Mouse (Mus musculus) lung, postnatal 25 days (tissue): ENCODE data around the gene Mmp25.
A peak's percentile ranks its signal among the peaks of the same experiment; 100 is the strongest.

Experiments
- DNase-seq: peaks from one replicate; pipeline ENCODE4 v3.0.0; 2022; ENCODE audit warnings: low spot score

Gene Mmp25

DNA sequence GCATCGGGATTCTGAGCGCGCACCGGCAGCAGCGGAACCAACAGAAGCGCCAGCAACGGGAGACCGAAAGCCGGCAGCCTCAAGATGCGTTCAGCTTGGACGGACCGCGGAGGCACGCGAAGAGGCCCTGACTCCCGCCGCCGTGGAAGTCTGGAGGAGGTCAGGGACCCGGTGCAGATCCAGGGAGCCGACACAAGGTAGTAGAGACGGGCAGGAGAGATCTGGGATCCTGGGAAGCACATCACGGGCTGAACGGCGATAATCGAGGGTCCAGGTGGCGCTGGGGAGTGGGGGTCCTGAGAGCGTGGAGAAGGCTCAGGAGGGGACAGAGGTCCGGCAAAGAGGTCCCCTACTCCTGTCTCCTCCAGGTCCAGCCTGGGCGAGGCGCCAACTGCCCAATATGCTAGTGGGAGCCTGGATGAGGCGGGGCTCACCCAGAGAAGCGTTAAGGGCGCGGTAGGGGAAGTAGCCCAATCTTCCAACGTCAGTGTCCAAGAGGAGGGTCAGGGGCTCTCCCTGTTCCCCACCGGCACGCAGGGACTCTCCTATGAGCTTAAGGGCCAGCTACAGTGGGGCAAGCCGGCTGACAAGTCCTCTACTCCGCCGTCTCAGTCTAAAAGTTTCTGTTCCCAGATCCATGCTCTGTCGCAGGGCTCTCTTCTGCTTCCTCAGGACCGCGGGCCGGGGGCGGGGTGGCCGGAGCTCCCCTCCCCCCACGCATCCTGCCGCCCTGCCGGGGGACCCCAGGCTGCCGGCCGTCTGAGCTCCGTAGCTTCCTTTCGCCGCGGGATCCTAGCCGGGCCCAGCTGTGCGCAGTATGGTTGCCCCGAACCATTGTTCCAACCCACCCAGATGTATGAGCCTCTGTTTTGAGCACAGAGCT lies at the start of gene Mmp25:
Gene Mmp25 (minus strand): TSS at position 665 of the 883 bp plus-strand sequence.
- DNase-seq, result no peak

DNA sequence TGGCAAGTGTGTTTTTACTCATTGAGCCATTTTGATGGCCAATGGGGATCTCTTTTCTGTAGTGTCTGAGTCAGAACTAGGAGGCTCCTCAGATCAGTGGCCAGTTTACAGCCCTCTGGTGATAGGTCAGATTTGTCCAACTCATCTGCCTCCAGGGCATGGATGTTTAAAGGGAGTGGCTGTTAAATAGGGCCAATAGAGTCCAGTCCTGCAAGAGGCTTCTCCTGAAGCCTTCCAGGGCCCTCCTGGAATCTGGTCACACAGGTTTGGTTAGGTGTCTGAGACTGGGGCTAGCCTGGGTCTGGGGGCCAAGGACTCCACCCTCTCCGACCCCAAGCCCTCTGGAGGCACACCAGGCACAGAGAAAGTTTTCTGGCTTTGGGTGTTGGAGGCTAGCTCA lies 49.4 kb upstream of the Mmp25 start:
- no peak for DNase-seq

DNA sequence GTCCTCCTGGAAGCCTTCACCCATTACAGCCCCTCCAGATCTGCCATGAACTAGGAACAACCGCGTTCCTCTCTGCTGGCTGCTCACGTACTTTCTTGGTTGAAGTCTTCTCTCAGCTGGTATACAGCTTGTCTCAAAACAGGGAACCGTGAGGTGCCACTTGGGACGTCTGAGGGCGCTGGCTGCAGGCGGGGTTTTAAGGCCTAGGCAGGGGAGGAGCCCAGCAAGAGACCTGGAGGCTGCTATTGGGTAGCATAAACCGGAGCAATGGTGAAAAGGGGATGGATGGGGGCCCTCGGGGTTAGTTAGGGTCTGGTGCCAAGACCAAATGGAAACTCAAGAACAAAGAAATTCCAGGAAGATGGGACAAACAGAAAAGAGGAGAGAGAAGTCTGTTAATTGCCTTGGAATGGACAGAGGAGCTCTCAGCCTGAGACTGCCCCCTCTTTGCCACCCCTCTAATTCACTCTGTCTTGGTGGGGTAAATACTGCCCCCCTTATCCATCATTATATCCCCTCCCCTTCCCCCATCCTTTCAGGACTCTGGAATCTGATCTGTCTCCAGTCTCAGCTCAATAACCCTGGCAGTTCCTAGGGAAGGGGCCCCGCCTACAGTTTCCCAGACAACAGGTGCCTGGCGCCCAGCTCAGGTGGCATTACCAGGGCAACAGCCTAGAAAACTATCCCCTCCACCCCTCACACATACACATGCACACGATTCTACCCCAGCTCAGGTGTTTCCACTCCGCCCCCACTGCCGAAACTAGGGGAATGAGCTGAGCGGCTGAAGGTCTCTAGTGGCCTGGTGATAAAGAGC lies 39.0 kb upstream of the Mmp25 start, which contains the start of gene Cldn9:
Gene Cldn9 (minus strand): TSS at position 171 of the 817 bp plus-strand sequence.
- DNase-seq, result no peak

DNA sequence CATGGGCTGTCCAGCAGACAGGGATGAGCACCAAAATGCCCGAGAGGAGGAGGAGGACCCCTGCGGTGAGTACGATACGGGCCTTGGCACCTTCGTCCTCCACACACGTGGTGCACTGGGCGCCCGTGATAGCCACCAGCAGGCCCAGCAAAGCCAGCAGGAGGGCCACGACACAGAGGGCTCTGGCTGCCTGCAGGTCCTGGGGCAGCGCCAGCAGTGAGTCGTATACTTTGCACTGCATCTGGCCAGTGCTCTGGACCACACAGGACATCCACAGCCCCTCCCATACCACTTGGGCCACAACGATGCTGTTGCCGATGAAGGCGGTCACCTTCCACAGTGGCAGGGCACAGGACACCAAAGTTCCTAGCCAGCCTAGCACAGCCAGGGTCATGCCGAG lies 38.1 kb upstream of the Mmp25 start:
- DNase-seq, result no peak

DNA sequence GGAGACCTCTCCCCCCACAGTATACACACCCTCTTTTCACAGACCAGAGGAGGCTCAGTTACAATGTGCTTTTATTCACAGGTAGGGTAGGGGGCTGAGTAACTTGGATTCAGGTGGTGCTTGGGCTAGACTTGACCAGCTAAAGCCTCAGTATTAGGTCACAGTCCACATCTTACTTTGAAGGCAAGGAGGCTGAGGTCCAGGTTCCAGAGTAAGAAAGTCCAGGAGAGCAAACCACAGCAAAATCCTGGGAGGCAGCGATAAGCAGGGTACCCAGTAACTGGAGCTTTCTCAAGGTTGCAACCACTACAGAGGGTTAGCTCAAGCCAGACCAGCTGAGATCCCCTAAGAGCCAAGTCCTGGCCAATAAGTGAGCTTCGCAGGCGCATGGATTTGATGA lies 37.5 kb upstream of the Mmp25 start:
- no peak for DNase-seq

DNA sequence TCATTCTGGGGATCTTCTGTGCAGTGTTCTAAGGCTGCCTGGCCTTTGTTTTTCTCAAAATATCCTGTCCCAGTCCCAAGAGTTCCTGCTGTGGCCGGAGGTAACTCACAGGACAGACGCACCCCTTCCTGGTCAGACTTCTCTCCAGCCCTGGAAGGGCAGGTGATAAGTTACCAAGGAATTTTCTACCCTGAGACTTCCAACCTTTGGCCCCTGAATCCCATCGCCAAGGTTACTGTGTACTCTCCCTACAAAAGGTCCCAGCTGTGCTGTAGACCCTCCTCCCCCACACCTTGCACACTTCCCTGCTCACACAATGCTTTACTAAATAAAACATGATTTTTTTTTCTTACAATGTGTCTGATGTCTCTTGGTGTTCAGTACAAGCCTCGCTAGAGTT lies 37.0 kb upstream of the Mmp25 start:
- DNase-seq, result no peak

DNA sequence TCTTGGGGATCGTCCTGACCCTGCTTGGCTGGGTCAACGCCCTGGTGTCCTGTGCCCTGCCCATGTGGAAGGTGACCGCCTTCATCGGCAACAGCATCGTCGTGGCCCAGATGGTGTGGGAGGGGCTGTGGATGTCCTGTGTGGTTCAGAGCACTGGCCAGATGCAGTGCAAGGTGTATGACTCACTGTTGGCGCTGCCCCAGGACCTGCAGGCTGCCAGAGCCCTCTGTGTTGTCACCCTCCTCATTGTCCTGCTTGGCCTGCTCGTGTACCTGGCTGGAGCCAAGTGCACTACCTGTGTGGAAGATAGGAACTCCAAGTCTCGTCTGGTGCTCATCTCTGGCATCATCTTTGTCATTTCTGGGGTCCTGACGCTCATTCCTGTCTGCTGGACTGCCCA lies 36.0 kb upstream of the Mmp25 start:
- DNase-seq, result no peak

DNA sequence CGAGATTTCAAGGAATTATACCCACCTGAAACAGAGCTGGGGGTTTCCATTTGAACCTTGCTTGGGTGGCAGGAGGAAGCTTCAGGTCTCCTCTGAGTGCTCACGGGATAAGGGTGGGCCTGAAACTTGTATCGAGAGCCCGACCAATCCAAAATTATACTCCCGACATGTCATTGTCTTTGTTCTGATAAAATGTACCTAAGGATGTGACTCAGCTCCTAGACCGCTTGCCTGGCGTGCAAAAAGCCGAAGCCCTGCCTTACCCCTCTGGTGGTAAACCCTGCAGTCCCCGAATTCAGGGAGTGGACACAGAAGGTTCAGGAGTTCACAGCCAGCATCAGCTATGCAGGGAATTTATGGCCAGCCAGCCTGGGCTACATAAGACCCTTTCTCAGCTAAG lies 35.3 kb upstream of the Mmp25 start:
- no peak for DNase-seq

DNA sequence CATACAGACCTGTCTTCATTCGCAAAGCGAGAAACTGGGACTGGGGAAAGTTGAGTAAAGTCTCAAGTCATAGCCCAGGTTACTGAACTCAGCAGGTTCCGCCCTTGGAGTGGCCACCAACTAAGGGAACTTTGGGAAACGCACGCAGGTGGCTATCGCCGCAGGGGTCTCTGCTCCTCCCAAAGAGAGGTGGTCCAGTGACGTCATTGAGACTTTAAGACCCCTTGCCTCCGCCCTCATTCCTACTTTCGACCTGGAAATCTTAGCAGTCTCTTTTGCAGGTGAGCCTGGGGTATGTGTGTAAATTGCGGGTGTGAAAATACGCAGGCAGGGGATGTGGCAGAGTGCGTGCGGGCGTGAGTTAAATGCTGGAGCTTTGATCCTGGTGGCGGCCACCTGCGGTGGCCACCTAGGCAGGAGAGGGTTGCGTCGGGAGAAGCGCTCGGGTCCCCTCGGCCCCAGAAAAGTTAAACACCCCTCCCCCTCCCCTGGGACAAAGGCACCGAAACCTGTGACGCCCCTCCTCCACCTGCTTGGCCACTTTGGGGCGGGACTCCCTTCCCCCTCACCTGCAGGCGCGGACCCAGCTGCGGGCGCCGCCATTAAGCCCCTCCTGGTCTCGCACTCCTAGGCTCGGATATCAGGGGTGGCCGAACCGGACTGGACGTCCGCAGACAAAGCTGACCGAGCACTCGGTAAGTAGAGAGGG lies 34.2 kb upstream of the Mmp25 start, which contains the start of gene Cldn6:
Gene Cldn6 (plus strand): TSS at position 123 of the 709 bp plus-strand sequence.
- DNase-seq, result no peak

DNA sequence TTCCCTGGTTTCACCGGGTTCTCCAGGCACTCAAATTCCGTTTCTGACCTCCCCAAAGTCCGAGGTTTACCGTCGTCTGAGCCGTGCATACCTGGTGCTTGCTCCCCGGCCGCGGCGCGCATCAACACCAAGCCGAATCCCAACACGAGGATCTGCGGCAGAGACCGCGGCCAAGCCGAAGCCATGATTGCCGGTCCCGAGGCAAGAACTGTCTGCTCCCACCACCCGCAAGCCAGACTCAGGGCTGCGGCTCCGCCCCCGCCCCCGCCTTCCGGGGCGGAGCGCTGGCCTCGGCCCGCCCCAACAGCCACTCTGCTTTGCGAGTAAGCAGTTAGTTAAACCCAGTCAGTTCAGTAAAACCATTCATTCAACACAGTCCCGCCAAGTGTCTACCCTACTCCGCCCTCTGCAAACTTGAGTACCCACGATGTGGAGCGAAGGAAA lies 32.2 kb upstream of the Mmp25 start, which contains the start of gene Tnfrsf12a:
Gene Tnfrsf12a (minus strand): TSS at position 233 of the 444 bp plus-strand sequence.
- DNase-seq, result peak; percentile 89

DNA sequence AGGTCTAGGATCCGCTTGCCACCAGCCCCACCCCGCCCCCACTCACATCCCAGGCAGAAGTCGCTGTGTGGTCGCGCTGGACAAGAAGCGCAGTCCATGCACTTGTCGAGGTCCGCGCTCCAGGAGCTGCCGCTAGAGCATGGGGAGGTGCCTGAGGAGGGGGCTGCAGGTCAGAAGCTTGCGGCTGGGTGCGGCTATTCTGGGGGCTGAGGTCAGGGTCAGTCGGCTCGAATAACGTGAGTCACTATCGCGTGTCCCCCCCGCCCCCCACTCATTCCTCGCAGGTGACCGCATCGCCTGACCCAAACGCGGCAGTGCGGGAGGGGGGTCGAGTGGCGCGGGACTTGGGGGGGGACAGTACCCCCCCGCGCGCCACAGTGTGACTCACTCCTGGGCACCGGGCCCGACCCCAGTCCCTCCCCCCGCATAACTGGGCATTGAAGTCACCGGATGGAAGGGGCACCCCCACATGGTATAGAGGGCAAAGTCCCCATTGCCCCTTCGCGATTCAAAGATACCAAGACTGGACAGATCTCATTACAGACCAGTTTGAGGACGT lies 31.5 kb upstream of the Mmp25 start:
- DNase-seq, result no peak

DNA sequence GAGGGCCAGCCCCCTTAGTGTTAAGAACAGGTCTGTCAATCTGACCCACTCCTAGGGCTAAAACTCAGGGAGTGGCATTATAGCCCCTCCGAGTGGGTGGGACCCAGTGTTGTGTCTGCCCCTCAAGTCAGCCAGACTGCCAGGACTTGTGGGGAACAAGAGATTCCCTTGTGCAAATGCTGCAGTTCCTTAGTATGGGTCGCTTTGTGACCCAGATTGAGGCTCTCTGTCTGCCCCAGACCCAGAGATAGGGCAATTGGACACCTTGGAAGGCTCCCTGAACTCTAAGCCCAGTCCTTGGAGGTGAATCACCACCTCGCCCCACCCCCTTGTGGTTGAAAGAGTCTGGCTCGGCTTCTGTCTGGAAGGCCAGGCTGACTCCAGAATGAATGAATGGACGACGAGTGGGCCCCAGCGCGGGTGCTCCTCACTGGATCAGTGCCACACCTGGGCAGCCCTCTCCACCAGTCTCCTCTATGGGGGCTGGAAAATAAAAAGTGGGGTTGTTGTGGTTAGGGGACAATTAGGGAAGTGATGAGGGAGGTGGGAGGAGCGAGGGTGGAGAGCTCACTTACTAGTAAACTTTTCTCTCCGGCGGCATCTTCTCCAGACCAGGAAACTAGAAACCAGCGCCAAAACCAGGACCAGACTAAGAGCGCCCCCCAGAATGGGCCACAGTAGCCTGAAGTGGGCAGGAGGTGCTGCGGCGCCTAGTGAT lies 30.6 kb upstream of the Mmp25 start:
- DNase-seq, result peak; percentile 48

DNA sequence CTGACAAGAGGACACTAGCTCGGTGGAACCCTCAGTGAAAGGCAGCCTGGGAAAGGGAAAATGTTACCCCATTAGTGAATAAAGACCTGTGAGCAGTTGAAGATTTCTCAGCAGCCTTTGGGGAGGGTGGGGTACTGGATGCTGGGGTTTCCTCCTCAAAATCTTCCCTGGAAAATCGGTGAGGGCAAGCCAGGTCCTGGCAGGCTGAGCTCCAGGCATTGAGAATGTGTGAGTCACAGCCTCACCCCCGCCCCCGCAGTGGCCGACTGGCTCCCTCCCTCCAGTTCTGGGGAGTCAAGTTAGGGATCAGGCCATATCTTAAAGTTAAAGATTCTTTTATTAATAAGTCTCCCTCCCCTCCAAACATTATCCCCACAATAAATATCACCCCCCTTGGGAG lies 30.1 kb upstream of the Mmp25 start:
- peak; percentile 48 for DNase-seq

DNA sequence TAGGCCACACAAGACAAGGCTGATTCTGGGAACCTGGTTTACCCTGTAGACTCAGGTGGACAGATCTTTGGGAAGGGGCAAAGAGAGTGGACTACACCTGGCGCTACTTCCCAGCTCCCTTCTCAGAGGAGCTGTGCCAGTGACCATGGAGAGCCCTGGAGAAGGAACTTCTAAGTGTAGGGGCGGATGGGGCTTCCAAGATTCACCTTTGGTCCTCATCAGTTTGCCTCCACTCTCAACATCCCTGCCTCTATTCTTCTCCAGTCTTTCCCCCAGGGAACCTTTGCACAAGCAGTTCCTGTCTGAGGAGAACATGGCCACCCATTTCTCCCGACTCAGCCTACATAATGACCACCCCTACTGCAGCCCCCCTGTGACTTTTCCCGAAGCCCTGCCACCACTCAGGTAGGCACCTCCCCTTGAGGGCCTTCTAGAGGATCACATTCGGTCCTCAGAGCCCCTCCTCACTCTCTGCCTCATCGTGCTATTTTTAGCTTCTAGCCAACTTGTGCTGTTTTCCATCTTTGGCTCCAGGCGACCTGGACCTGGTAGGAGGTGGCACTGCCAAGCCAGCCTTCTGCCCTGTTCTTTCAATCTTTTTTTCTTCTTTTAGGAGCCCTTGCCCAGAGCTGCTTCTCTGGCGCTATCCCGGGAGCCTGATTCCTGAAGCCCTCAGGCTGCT lies 29.3 kb upstream of the Mmp25 start:
- no peak for DNase-seq

DNA sequence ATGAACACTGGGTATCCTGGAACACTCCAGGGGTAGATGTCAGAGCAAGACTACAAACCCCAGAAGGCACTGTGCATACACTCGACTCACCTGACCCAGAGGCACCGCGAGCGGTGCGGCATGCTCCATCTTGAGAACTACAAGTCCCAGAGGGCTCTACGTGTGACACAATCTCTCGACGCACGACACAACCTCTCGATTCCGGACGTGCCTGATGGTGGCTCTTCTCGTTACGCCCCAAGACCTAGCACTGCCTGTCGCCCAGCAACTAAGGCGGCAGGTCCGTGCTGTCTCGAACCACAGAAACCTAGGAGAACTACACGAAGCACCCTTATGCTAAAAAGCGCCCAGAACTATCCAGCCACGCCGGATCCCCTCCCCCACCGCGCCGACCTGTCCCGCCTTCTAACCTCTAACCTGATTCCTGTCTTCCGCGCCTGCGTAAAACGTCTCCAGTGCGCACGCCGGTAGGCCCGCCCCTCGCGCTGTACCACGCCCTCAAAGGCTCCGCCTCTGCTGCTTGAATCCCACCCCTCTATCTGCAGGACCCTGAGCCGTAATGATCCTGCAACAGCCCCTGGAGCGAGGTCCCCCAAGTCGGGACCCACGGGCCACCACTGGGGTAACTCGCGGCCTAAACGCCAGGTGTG lies 28.5 kb upstream of the Mmp25 start, which contains the start of the genes Hcfc1r1 and Thoc6:
Gene Hcfc1r1 (plus strand): TSS at position 173 of the 650 bp plus-strand sequence.
Gene Thoc6 (minus strand): TSS at position 459 of the 650 bp plus-strand sequence.
- peak; percentile 95 for DNase-seq

DNA sequence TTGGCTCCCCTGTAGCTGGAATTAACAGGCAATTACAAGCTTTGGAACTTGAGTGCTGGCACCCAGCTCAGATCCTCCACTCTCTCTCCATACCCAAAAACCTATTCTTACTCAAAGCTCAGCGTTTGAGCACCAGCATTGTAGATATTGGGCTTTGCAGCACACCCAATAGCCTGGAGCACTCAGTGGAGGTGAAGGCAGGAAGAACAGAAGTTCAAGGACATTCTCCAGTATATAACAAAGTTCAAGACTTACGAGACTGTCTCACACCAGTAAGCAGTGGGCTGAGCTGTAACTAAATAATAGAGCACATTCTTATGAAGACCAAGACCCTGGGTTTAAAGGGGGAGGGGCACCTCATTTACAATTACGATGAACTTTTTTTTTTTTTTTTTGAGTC lies 27.7 kb upstream of the Mmp25 start:
- DNase-seq, result no peak

DNA sequence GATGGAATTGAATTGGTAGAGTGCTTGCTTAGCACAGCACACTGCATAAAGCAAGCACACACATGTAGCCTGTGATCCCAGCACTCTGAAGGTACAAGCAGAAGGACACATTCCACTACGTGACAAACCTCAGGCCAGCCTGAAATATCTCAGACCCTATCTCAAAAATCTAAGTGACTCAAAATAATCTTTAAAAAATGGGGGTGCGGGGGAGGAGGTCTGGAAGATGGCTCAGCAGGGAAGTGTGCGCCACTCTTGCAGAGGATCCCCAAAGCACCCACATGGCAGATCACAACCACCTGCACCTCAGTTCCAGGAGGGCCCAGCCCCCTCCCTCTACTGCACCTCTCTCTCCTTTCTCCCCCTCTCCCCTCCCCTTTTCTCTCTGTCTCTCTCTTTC lies 26.4 kb upstream of the Mmp25 start:
- no peak for DNase-seq

DNA sequence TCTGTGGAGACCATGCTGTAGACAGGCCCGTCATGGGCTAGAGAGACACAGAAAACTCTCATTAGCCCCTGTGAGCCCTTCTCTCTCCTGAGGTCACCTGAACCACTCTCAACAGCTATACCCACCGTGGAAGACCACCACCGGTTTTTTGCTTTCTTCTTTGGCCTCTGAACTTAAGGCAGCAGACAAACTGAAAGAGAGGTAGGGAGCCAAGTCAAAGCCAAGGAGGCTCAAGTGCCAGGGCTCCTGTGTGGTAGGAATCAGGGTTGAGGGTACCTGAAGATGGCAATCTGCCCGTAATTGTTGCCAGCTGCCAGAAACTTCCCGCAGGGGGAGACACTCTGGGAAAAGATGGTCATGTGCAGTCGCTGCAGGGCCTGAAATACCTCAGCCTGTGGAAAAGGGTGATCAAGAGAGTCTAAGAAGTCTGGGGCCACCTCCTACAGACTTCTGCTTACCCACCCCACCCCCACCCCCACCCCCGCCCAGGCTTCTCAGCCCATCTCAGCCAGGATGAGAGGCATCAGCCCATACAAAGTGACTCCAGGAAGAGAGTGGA lies 25.5 kb upstream of the Mmp25 start:
- no peak for DNase-seq

DNA sequence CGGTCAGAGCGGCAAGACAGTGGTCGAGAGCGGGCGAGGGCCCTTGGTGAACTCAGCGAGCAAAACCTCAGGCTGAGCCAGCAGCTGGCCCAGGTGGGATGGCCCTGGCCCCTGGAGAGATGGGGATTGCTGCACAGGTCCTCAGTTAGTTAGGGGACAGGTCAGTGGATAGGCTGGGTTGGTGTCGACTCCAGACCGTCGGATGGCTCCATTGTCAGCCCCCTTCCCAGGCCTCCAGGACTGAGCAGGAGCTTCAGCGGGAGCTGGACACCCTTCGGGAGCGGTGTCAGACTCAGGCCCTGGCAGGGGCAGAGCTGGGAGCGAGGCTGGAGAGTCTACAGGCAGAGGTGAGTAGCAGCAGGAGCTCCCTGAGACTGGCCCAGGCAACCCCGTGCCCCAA lies 20.4 kb upstream of the Mmp25 start:
- DNase-seq, result no peak
